Mouse (Mus musculus) gastrocnemius, postnatal 4 days (tissue): ENCODE measurements at regions not wholly inside any gene's neighbourhood (a gene's known extent, or its start where the extent isn't known, plus 50 kb on each side); places are given as distances from the start of the nearest gene placed in this dataset.
A peak's percentile ranks its signal among the peaks of the same experiment; 100 is the strongest.
"Not testable (repeated sequence)": the region's sequence is repeated elsewhere in the genome, so short reads cannot be mapped to it uniquely, and the experiment has no call there.

Experiments
- DNase-seq, 2 experiments: peaks; one replicate each; pipeline ENCODE4 v3.0.0; 2021 to 2022; ENCODE audit warnings: low spot score in 2 of 2, mixed read lengths in 2 of 2

DNA sequence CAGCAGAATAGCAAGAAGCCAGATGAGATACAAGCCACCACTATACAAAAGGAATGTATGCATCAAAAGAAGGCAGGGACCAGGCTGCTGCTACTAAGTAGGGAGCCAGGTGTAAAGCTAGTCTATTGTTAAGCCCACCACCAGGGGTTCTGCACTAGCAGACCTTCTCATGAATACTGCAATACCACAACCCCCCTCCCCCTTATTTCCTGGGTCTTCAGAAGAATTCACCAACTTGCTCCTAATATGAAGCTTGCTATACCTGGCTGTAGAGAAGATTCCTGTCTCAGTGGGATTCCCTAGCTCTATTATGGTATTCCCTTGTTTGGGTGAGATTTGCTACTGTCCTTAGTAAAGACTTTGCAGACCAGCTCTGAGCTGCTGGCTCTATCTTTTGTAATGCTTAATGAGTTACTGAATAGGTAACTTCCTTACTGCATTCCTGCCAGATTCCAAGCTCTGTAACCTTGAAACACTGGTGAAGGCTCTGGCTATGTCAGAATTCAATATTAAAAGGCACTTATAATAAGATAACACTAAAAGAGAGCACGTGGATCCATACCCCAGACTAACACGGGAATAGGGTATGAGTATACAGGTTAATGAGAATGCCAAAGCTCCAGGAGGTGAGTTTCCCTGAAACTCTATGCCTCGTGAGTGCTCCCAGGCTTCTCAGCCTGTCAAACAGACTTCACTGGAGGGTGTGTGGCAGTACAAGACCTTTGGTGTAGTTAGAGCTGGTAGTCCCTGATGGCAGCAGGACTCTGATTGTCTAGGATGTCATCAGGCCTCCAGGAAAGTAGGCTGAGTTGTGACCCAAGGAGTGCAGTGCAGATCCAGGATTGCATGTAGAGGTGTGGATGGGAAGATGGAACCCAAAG, 455.5 kb downstream of the Plxdc2 start:
- DNase-seq, result not testable (repeated sequence)

DNA sequence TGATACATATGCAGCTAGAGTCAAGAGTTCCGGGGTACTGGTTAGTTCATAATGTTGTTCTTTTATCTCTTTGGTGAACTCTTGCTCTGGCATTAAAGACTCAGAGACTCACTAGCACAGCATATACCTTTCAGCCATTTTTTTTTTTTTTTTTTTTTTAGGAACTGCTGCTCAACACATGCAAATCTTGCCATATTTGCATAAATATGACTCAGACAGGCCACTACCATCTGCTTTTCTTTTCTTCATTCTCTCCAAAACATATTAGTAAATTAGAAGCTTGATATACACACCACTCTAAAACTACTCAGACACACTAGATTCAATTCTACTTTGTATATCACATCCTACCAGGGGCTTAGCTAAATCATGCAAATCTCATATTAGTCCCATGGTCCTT, 464.3 kb downstream of the Plxdc2 start:
- no peak for DNase-seq

DNA sequence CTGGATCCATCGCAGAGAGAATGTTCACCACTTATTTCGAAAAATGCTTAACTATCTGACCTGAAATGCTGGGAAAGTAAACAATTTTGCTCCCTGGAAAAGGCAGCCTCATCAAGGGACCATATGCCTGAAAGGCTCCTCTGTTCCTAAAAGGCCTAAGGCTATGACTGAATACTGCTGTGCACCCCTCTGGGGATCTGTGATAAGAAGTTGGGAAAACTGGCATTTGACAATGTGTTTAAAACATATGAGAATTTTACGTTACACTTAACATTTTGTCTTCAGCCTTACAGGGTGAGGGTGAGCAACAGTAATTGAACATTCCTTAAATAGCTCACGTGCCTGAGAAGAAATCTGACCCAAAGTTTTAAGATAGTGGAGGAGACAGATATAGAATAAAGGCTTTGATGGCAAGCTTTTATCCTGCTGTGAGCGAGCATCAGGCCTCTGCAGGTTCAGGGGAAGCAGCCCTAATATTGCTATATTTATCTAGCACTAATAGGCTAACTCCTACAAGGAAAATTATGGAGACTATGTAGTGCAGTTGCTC, 468.7 kb downstream of the Plxdc2 start:
- no peak for DNase-seq

DNA sequence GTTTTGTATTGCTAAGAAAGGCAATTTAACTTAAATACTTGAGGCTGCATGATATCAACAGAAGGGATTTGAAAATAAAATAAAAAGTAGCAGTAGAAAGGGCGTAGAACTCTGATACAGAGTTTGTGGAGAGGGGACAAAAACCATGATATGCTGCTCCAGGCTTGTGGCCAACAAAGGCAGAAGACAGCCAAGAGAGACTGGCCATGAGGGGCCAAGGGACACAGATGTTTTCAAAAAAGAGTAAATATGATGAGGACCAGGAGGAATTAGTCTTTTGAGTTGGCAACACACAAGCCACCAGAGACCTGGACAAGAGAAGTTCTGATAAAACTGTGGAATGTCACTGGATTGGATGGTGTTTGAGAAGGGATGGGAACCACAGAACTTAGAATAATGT, 471.2 kb downstream of the Plxdc2 start:
- DNase-seq, result peak in 1 of 2 experiments; percentile 23

DNA sequence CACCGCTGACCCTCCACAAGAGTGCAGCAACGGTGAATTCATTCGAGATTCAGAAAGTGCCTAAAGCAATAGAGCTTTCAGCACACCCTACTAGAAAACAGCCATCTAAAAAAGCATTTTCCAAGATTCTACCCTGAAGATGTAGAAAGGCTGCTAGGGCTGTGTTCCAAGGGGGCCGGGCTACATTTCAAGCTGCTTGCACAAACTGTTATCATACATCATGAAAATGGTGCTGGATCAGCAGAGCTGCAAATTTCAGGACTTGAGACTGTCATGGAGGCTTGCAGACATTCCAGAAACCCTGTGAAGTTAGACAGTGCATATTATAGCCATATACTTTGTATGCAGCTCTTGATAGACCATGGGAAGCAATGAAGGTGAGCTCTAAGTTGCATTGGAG, 479.9 kb downstream of the Plxdc2 start:
- DNase-seq, result no peak

DNA sequence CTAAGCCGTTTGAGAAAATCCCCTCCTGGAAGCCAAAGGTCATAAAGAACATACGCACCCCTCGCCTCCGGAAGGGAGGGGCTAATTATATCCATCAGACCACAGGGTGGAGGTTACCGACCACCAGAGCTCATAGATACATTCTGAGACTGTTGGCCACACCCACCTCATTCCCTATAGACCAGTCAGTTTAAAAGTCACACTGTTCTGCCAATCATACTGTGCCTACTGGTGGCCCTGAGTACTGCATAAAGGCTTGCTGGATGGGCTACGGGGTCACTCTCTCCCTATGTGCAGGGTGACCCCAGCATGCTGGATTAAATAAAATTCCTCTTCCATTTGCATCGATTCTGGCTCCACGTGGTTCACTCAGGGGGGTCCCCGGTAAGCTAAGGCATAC, 482.6 kb downstream of the Plxdc2 start:
- DNase-seq, result no peak

DNA sequence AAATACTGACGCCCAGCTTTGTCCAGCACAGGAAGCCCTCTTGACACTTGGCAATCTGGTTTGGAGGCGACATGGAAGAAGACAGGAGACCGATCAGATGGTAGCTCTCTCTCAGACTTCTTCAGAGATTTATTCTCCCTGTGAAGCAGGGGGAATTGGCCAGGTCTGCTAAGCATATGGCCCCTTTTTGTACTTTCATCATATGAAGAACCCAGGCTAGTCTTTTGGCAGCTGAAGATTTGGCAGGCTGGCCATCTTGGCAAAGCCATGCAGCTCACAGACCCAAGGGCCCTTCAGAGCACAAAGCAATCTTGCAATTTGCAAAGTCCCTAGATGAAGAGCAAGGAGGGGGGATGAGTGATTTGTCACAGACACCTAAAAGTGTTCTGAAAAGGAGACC, 493.8 kb downstream of the Plxdc2 start:
- peak in 1 of 2 experiments; percentile 62 for DNase-seq

DNA sequence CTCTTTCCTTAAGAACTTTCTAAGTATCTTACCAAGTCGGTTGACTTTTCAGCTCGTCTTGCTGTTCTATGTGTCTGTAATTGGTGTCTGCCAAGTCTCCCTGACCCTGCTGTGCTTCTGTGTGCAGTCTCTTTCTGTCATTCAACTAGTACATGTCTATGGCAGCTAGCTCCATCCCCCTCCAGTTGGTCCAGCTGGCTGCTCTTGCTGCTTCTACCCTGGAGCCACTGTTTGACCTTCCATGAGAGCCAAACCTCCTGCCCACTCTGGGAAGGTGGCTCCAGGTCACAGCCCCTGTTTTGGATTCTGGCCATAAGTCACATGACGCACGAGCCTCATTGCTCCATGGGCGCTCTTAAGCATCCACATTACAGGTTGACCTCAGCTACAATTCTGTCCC, 504.0 kb downstream of the Plxdc2 start:
- DNase-seq, result no peak

DNA sequence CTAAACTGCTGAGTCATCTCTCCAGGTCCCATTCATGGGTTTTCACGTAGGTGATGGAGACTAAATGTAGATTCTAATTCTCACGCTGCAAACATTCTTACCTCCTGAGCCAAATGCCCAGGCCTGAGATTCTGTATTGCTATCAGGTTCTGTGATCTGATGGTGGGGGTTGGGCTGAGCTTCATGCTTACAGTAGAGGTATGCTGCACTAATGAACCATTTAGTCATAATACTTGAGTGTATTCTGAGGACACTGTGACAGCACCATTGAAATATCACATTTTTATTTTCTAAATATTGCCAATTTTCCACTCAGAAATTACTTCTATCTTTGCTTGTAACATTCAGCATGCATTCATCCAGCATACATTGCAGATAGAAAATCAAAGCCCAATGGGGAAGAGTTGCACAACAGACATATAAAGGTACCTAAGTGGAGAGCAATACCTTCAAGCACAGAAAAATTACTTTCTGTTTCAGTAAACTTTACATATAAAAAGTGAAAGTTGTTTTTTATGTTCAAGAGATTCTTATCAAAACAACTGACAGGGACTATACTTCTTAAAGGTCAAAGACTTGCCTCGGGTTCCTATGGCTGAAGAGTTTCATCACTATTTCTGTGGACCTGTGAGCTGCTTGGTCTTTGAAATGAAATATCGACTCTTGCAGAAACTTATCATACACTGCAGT, 510.2 kb downstream of the Plxdc2 start:
- no peak for DNase-seq

DNA sequence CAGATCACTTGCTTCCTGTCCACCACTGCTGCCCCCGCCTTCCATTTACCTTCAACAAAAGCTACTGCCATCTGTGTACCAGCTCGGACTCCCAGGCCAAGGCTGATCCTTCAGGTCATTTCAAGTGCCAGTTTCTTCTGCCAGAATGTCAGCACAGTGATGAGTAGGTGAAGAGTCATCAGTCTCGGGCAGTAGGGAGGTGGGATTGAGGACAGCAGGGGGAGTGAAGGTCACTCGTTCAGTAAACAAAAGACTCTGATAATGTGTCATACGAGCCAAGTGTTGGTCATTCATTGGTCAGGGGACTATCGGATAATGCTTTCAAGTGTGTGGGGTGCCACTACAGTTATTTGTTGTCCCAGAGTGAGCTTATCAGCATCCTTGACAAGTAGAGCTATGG, 536.3 kb downstream of the Plxdc2 start:
- DNase-seq, result not testable (repeated sequence)

DNA sequence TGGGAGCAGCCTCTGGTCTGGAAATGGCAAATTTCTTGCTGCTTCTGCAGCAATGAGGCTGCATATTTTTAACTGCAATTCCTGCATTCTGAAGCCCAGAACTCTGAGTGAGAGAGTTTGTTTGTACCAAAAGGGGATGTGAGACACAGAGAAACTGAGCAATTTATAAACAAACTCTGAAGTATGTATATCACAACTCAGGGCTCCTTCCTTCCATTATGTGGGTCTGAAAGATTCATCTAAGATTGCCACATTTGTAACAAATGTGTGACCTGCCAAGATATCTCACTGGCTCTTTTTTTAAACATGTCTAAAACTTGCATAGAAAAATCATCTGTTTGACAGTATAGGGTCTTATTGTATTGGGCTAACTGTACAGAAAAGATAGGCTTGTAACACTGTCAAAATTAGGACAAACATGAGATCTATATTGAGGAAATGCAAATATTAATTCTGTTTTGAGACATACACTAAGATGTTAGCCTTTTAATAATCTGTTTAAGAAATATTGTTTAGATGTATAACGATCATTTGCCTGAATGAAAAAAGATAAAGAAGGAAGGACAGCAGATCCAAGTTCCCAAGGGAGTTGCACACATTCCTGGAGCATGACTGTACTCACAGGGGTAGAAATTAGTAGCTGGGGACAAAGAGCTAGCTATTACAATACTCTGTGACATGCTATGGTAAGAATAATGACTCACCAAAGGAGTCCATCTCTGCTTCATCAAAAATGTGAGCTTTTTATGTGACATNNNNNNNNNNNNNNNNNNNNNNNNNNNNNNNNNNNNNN, 553.3 kb downstream of the Plxdc2 start:
- DNase-seq, result no peak

DNA sequence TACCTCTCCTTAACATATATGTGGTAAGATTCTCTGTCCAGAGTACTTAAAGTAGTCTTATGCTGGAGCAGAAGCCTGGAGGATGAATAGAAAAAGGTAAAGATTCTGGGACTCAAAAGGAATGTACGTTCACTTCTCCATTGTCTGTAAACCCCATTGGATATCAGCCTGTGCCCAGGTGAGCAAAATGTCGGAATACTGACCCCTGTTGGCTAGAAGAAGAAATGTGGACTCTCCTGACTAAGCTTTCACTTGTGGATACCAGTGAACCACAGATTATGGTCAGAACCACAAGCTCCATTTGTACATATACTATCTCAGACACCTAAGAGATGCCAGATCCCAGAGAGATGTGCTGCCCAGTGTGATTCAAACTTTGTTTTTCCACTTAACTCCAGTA, 558.5 kb downstream of the Plxdc2 start:
- DNase-seq, result no peak

DNA sequence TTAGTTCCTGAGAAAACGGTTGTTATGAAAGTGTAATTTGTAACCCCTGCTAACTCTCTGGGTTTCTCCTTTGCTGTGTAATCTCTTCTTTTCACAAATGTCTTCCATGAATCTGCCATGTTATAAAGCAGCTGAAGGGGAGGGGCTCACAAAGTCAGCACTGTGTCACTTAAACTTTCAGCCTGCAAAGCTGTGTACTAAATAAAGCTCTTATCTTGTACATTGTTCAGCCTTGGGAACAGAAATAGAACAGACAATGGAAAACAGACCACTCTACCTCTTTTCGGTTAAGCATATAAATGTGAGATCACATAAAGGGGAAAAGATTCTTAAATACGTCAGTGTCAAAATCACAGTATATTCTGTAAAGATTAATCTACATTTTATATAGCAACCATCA, 573.9 kb downstream of the Plxdc2 start:
- DNase-seq, result no peak

DNA sequence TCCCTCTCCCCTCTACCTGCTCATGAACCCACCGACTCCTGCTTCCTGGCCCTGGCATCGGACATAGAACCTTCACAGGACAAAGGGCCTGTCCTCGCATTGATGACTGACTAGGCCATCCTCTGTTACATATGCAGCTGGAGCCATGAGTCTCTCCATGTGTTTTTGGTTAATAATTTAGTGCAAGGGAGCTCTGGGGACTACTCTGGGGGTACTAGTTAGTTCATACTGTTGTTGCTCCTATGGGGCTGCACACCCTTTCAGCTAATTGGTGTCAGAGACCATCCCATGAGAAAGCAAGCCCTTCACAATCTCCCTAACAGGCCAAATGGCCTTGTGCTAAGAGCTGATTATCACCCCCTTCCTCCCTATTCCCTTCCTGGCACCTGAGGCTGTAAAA, 603.3 kb downstream of the Plxdc2 start:
- no peak for DNase-seq

DNA sequence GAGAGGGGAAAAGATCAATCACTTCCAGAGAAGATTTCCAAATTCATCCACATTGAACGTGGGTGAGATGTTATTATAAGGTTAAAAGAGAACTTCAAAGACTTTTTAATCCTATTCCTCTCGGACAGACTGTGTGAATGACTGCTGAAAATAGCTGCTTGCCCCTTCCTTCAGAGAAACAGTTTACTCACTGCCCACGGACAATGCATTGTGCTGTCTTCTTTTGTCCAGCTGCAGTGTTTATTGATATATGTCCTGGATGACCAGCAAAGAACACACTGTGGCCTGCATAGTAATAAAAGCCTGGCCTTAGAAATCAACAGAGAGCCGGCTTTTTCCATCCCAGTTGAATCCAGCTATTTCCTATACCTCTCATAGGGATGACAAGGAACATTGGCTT, 621.3 kb downstream of the Plxdc2 start:
- no peak for DNase-seq

DNA sequence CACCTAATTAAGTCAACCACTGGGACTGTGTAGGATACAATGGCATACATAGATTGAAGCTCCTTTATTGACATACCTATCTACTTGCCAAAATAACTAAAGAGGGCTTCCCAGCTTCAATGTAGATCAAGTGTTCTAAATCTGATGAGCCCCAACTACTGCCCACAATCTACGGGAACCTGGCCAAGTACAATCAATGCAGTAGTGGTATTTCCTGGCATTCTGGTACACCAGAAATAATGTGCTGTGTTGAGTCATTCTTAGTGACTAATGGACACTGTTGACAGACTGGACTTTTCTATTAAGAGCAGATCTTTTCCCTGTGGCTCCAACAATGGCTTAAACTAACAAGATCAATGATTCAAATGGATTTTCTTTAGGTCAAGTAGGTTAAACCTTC, 626.7 kb downstream of the Plxdc2 start:
- DNase-seq, result no peak

DNA sequence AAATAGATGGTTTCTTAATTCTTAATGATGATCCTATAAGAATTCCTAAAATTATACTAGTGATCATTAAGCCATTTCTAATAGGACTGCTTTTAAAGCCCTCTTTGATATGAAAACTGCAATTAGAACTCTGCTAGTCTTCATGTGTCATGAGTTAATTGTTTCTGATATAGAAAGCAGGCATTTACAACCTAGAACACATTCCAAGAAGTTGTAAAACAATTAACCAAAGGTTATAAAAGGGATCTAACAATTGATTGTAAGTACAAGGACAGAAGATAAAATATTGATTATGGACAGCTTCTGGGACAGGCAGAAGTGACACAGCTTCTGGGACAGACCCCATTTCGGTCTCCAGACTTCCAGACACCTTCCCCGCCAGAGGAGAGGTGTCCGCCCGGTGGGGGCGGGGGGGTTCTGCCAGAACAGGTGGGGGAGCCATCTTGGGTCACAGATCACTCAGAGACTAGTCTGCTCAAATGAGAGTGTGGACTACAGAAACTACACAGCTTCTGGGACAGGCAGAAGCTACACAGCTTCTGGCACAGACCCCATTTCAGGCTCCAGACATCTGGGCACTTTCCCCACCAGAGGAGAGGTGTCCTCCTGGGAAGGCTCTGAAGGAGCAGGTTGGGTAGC, 627.6 kb downstream of the Plxdc2 start:
- DNase-seq, result no peak
